Comparison of ENCODE assay signal across 14 mouse cellular contexts in the genomic region with DNA sequence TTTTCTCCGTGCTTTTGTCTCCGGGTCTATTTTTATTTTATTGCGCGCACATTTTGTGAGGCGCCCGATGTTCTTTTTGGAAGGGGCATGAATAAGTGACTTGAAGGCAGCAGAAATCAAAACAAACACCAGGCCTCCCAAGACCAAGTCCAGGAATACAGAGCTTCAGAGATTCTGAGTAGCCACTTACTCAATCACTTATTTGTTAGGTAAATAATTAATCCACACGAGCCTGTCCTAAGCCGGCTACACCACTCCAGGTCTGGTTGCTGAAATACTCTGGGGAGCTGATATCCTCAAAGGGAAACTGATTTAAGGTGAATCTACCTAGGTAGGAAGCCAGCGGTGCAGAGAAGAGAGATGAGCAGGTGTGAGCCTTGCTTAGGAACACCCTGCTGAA.
DNase-seq lines count a peak whose midpoint lies in the region; ATAC-seq and TF ChIP-seq lines count a peak whose summit lies in the region.
"Had no signal": no experiment of that assay in that cellular context is flagged by ENCODE, and none has a peak within 500 bp of the region (broad histone marks: within the 10 kb centered on the region; RNA-seq: fewer than 3 reads in every experiment).

No protein-coding gene starts in this region.

- no peak overlapping the region for H3K4me2 ChIP-seq in heart, embryonic 12.5 days
- H3K4me2 ChIP-seq: forebrain, embryonic 13.5 days; heart, embryonic 11.5 days; hindbrain, embryonic 15.5 days had no signal

- intact Hi-C loops in heart, adult 2 months (cut with DNase I) = no loop called here

- peak; percentile 44 for DNase-seq in lung, postnatal 36 days
- no peak for DNase-seq in lung, adult 2 months
- DNase-seq in kidney, adult 8-10 months = peak; percentile 33 to 80
- peak; percentile 41 to 79 for DNase-seq in kidney, postnatal 36 days
- DNase-seq in thymus, postnatal 25 days = no peak
- DNase-seq in heart, adult 2 months = no peak
- DNase-seq: cerebellum, postnatal 36 days; gastrocnemius, postnatal 36 days; right cerebral cortex, adult 18-20 months had no signal

- no peak overlapping the region for H3K9ac ChIP-seq in heart, embryonic 12.5 days
- no peak overlapping the region for H3K9ac ChIP-seq in heart, adult 2 months (ENCODE audit: low read depth, low read length)
- H3K9ac ChIP-seq: forebrain, embryonic 13.5 days; hindbrain, embryonic 15.5 days had no signal

- no peak for ATAC-seq in heart, embryonic 12.5 days (ENCODE audit: insufficient number of reproducible peaks, low FRiP score)
- ATAC-seq: forebrain, embryonic 13.5 days; midbrain, embryonic 16.5 days had no signal

- H3K79me2 ChIP-seq in heart, adult 2 months (replicated peaks; ENCODE audit: control insufficient read depth, insufficient read depth, low read length) = no peaks in the 10 kb centered on the region

- H3K9me3 ChIP-seq in heart, embryonic 12.5 days (replicated peaks) = no peaks in the 10 kb centered on the region
- H3K9me3 ChIP-seq: forebrain, embryonic 13.5 days; hindbrain, embryonic 15.5 days had no signal

- no peak for TF ChIP-seq POLR2A in lung, adult 2 months (IDR thresholded peaks at IDR 0.05; ENCODE audit: borderline replicate concordance, extremely low read depth, low read depth, low read length)
- no peak for TF ChIP-seq POLR2A in heart, adult 2 months (IDR thresholded peaks at IDR 0.05; ENCODE audit: insufficient read depth, low read depth, low read length)

- no peak for TF ChIP-seq CTCF in lung, adult 2 months (IDR thresholded peaks at IDR 0.05; ENCODE audit: insufficient read depth, low read length)
- TF ChIP-seq CTCF in heart, adult 2 months (IDR thresholded peaks at IDR 0.05) = no peak

- H3K4me1 ChIP-seq in lung, adult 2 months (ENCODE audit: control insufficient read depth, insufficient read depth, low read length) = peaks cover 8% of the 10 kb centered on the region
- peaks cover 4% of the 10 kb centered on the region for H3K4me1 ChIP-seq in heart, embryonic 12.5 days (replicated peaks)
- H3K4me1 ChIP-seq in heart, adult 2 months (ENCODE audit: control insufficient read depth, insufficient read depth, low read length) = no peaks in the 10 kb centered on the region
- H3K4me1 ChIP-seq: forebrain, embryonic 13.5 days; hindbrain, embryonic 15.5 days had no signal

- 35% methylated on average over 9 of the region's 9 CpGs for WGBS in lung, adult 2 months
- 78% methylated on average over 9 of the region's 9 CpGs for WGBS in heart, embryonic 12.5 days
- WGBS in heart, adult 2 months = 74% methylated on average over 9 of the region's 9 CpGs

- TF ChIP-seq EP300 in heart, adult 2 months (IDR thresholded peaks at IDR 0.05; ENCODE audit: insufficient read depth, low read depth, low read length) = no peak

- 0 out of 2 replicates have a peak, but pooled peaks cover 15% of the 10 kb centered on the region for H3K27me3 ChIP-seq in heart, embryonic 12.5 days (replicated peaks)
- H3K27me3 ChIP-seq in heart, adult 2 months (ENCODE audit: control insufficient read depth, insufficient read depth, low read length) = no peaks in the 10 kb centered on the region; the same call in 1 of the 2 replicates
- H3K27me3 ChIP-seq: hindbrain, embryonic 15.5 days had no signal

- no peak overlapping the region for H3K4me3 ChIP-seq in lung, adult 2 months (replicated peaks; ENCODE audit: extremely low read depth, low read depth, low read length)
- no peak overlapping the region for H3K4me3 ChIP-seq in heart, embryonic 12.5 days
- no peak overlapping the region for H3K4me3 ChIP-seq in heart, adult 2 months
- H3K4me3 ChIP-seq: forebrain, embryonic 13.5 days; hindbrain, embryonic 15.5 days had no signal

- H3K36me3 ChIP-seq in heart, embryonic 12.5 days = no peaks in the 10 kb centered on the region
- no peaks in the 10 kb centered on the region for H3K36me3 ChIP-seq in heart, adult 2 months (ENCODE audit: control insufficient read depth, insufficient read depth, low read length)
- H3K36me3 ChIP-seq: hindbrain, embryonic 15.5 days had no signal

- H3K27ac ChIP-seq in heart, embryonic 12.5 days (ENCODE audit: poor library complexity, severe bottlenecking) = no peak overlapping the region
- H3K27ac ChIP-seq in heart, adult 2 months = no peak overlapping the region
- H3K27ac ChIP-seq: forebrain, embryonic 13.5 days; hindbrain, embryonic 15.5 days had no signal

Comparison
In these comparisons a context has a peak if more than half of its experiments do, and no peak if none do; other contexts are left out.
1. DNase-seq: peak in lung, postnatal 36 days (single experiment), kidney, adult 8-10 months (2 of 2) and kidney, postnatal 36 days (2 of 2); none in lung, adult 2 months (single experiment), thymus, postnatal 25 days (single experiment) and heart, adult 2 months (0 of 2).